Mouse (Mus musculus) midbrain, embryonic 16.5 days (tissue): ENCODE measurements around the gene Npff. TPM values are rescaled to one million over a fixed set of nuclear protein-coding genes. Genes with fewer than 3 reads are reported as not detected.

ENCODE experiments used
- ATAC-seq: fragments of 200-750 bp; cut with Nextera tagmentation; 2 replicates; pipeline ENCODE4 v1.8.0; 2017; ENCODE audit warnings: moderate TSS enrichment
- H3K27ac ChIP-seq: fragments of 300-500 bp; sonication (generic); 2 replicates; pipeline ENCODE4 v1.5.1; 2014; ENCODE audit warnings: mild to moderate bottlenecking, low read length, mixed read lengths
- H3K27me3 ChIP-seq: fragments of 300-500 bp; sonication (generic); 2 replicates; pipeline ENCODE4 v1.6.1; 2014; ENCODE audit warnings: low read depth, low read length, mixed read lengths; ENCODE audit not compliant: control insufficient read depth, insufficient read depth
- H3K36me3 ChIP-seq: fragments of 300-500 bp; sonication (generic); 2 replicates; pipeline ENCODE4 v1.6.1; 2014; ENCODE audit warnings: mild to moderate bottlenecking, low read length, moderate library complexity, mixed read lengths; ENCODE audit not compliant: control insufficient read depth, insufficient read depth
- H3K4me1 ChIP-seq: fragments of 300-500 bp; sonication (generic); 2 replicates; pipeline ENCODE4 v1.6.1; 2014; ENCODE audit warnings: mild to moderate bottlenecking, low read length, mixed read lengths; ENCODE audit not compliant: control insufficient read depth, insufficient read depth
- H3K4me2 ChIP-seq: fragments of 300-500 bp; sonication (generic); 2 replicates; pipeline ENCODE4 v1.6.1; 2014; ENCODE audit warnings: mild to moderate bottlenecking, low read length, mixed read lengths
- H3K4me3 ChIP-seq: fragments of 300-500 bp; sonication (generic); 2 replicates; pipeline ENCODE4 v1.5.1; 2014; ENCODE audit warnings: low read depth, mild to moderate bottlenecking, low read length, moderate library complexity, mixed read lengths
- H3K9ac ChIP-seq: fragments of 300-500 bp; sonication (generic); 2 replicates; pipeline ENCODE4 v1.6.1; 2014; ENCODE audit warnings: low read depth, low read length, mixed read lengths
- H3K9me3 ChIP-seq: fragments of 300-500 bp; sonication (generic); replicated peaks from 2 replicates; pipeline ENCODE4 v1.6.1; 2014; ENCODE audit warnings: mild to moderate bottlenecking, low read length, mixed read lengths; ENCODE audit not compliant: control insufficient read depth, poor library complexity, severe bottlenecking
- WGBS: fragments of 180-500 bp; shearing (Covaris S2); extraction: QIAGEN DNeasy Blood & Tissue Kit; methylation state at CpG from one replicate; pipeline ENCODE4 v1.1.7; 2014; 5-methylcytosine and 5-hydroxymethylcytosine counted together
- polyA plus RNA-seq: library from polyadenylated mRNA; unstranded; fragments of >200 nt; fragmentation: Nextera tagmentation; extraction: Ambion mirVana; gene quantifications from 2 replicates; pipeline ENCODE4 v1.2.1, GENCODE M21; 2015

Gene Npff
- polyA plus RNA-seq, 1 experiment from 2014 or later = 2.2 TPM

DNA sequence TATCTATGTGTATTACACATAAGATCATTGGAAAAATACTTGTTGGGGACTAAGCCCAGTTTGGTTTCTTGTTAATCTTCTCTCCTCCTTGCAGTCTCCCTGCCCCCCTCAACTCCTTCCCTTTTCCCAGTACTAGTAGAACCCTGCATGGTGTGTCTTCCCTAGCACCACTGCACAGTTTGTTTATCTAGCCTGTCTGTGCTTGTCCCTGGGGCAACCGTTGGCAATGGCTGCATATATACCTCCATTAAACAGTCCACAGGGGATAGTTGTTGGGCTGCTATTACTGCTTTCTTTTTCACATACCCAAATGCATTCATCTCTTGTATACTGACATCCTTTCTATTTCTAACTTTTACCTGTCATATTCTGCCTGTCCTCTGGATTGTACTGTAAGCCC is 37.1 kb downstream of the Npff start:
- Histone ChIP-seq H3K4me3 (no peak overlapping the region), H3K4me1 (no peaks in the 10 kb centered on the region), H3K9ac (no peak overlapping the region), H3K27ac (no peak overlapping the region), H3K27me3 (no peaks in the 10 kb centered on the region), H3K36me3 (peaks cover 42% of the 10 kb centered on the region), H3K9me3 (no peaks in the 10 kb centered on the region), H3K4me2 (no peak overlapping the region)
- ATAC-seq = no peak
- 81% methylated on average over 1 of the region's 1 CpGs for WGBS

DNA sequence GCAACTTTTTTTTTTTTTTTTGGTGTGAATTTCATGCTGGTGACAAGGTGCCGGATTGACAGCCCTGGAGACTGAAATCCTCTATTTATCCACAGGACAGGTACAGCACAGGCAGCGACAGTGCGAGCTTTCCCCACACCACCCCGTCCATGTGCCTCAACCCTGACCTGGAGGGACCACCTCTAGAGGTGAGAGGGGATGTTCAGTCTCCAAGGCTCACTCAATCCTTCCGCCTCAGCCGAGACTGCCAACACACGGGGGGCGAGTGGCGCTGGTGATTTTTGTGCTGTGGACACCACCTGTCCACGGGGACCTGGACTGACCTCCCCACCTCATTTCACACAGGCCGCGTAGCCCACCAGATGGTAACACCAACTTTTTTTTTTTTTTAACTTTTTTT is 38.9 kb downstream of the Npff start:
- Histone ChIP-seq H3K27ac (no peak overlapping the region), H3K36me3 (peaks cover 43% of the 10 kb centered on the region), H3K4me2 (no peak overlapping the region), H3K4me3 (no peak overlapping the region), H3K9me3 (no peaks in the 10 kb centered on the region), H3K27me3 (no peaks in the 10 kb centered on the region), H3K9ac (no peak overlapping the region), H3K4me1 (no peaks in the 10 kb centered on the region)
- ATAC-seq = no peak
- WGBS = 90% methylated on average over 12 of the region's 12 CpGs

DNA sequence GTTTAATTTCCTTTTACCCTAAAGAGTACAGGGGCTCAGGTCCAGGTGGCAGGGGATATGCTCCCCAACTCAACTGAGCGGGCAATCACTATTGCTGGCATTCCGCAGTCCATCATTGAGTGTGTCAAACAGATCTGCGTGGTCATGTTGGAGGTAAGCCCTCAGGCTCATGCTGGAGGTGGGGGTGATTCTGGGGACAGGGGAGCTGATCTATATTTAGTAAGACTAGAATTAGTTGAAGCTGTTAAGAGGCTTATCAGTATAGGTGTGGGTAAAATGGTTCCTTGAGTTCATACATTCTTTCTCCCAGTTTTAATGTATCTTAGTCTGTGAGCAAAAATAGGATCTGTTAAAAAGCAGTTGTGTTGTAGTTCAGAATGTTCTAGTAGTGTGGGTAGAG is 41.6 kb downstream of the Npff start:
- Histone ChIP-seq H3K9me3 (no peaks in the 10 kb centered on the region), H3K27me3 (no peaks in the 10 kb centered on the region), H3K27ac (no peak overlapping the region), H3K36me3 (peaks cover 39% of the 10 kb centered on the region), H3K4me2 (no peak overlapping the region), H3K9ac (no peak overlapping the region), H3K4me3 (no peak overlapping the region), H3K4me1 (no peaks in the 10 kb centered on the region)
- 93% methylated on average over 3 of the region's 3 CpGs for WGBS
- ATAC-seq = no peak

DNA sequence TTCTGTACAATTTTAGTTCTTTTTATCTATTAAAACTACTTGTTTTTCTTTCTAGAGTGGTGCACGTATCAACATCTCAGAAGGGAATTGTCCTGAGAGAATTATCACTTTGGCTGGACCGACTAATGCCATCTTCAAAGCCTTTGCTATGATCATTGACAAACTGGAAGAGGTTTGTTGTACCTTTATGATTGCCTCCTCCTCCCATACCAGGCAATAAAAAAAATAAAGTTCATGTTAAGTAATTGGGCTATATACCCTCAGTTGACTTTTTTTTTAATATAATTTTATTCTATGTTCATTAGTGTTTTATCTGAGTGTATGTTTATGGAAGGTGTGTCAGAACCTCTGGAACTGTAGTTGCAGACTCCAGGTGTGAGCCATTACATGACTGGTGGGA is 50.2 kb downstream of the Npff start:
- H3K36me3 ChIP-seq = peaks cover 26% of the 10 kb centered on the region
- H3K27me3 ChIP-seq = no peaks in the 10 kb centered on the region
- no peak overlapping the region for H3K4me2 ChIP-seq
- H3K4me3 ChIP-seq = no peak overlapping the region
- ATAC-seq = no peak
- WGBS = 90% methylated on average over 2 of the region's 2 CpGs
- no peaks in the 10 kb centered on the region for H3K9me3 ChIP-seq
- peaks cover 16% of the 10 kb centered on the region for H3K4me1 ChIP-seq
- H3K27ac ChIP-seq = no peak overlapping the region
- no peak overlapping the region for H3K9ac ChIP-seq

Other genes starting within 250 kb of the Npff start
- 58.7 and 59.8 TPM in 2 replicates for gene Mfsd5, start 245.5 kb downstream of the Npff start, polyA plus RNA-seq
- 4.0 and 4.7 TPM in 2 replicates for gene Espl1, start 228.7 kb downstream of the Npff start, polyA plus RNA-seq
- gene Pfdn5, start 198.8 kb downstream of the Npff start, polyA plus RNA-seq = 479 TPM in 2 replicates
- gene Myg1, start 193.2 kb downstream of the Npff start, polyA plus RNA-seq = 89.1 and 91.2 TPM in 2 replicates
- gene Aaas, start 174.2 kb downstream of the Npff start, polyA plus RNA-seq = 30.2 and 31.1 TPM in 2 replicates
- 0.40 and 0.55 TPM in 2 replicates for gene Sp7, start 157.8 kb downstream of the Npff start, polyA plus RNA-seq
- 3.1 and 3.5 TPM in 2 replicates for gene Sp1, start 118.8 kb downstream of the Npff start, polyA plus RNA-seq
- 0.15 and 0.26 TPM in 2 replicates for gene Amhr2, start 79.6 kb downstream of the Npff start, polyA plus RNA-seq
- gene Prr13, start 65.9 kb downstream of the Npff start, polyA plus RNA-seq = 106 and 109 TPM in 2 replicates
- 105 and 121 TPM in 2 replicates for gene Pcbp2, start 54.4 kb downstream of the Npff start, polyA plus RNA-seq
- 12.6 TPM in 1 of 2 replicates, not detected in the other for gene Gm10337, start 21.2 kb downstream of the Npff start, polyA plus RNA-seq
- 60.5 and 65.5 TPM in 2 replicates for gene Map3k12, start 7.9 kb downstream of the Npff start, polyA plus RNA-seq
- gene Tarbp2, start 6.8 kb downstream of the Npff start, polyA plus RNA-seq = 94.1 and 105 TPM in 2 replicates
- gene Gm28047, start 100.1 kb upstream of the Npff start, polyA plus RNA-seq = not detected in 2 replicates
- 16.0 TPM in 2 replicates for gene Atf7, start 100.5 kb upstream of the Npff start, polyA plus RNA-seq
- 46.9 and 49.8 TPM in 2 replicates for gene Atp5g2, start 147.4 kb upstream of the Npff start, polyA plus RNA-seq
- 38.3 and 38.7 TPM in 2 replicates for gene Calcoco1, start 197.2 kb upstream of the Npff start, polyA plus RNA-seq